Mouse (Mus musculus) forebrain, embryonic 14.5 days (tissue): ENCODE measurements around the gene Robo4. TPM values are rescaled to one million over a fixed set of nuclear protein-coding genes. Genes with fewer than 3 reads are reported as not detected.

Experiments
- polyA plus RNA-seq: library from polyadenylated mRNA; unstranded; fragments of >200 nt; fragmentation: Nextera tagmentation; extraction: Ambion mirVana; gene quantifications from 2 replicates; pipeline ENCODE4 v1.2.1, GENCODE M21; 2014

The Robo4 gene
- polyA plus RNA-seq, 1 experiment from 2014 or later = 3.3 TPM

Other genes starting within 250 kb of the Robo4 start
- 11.0 and 13.9 TPM in 2 replicates for gene Tmem218, start 193.7 kb upstream of the Robo4 start, polyA plus RNA-seq
- 0.88 and 1.1 TPM in 2 replicates for gene Slc37a2, start 146.2 kb upstream of the Robo4 start, polyA plus RNA-seq
- 5.3 and 7.1 TPM in 2 replicates for gene Ccdc15, start 53.5 kb upstream of the Robo4 start, polyA plus RNA-seq
- gene Hepacam, start 34.5 kb upstream of the Robo4 start, polyA plus RNA-seq = 1.9 and 4.5 TPM in 2 replicates
- gene Robo3, start 31.3 kb downstream of the Robo4 start, polyA plus RNA-seq = 2.5 and 2.6 TPM in 2 replicates
- 29.2 and 33.6 TPM in 2 replicates for gene Msantd2, start 87.4 kb downstream of the Robo4 start, polyA plus RNA-seq
- gene Esam, start 126.2 kb downstream of the Robo4 start, polyA plus RNA-seq = 32.9 and 44.0 TPM in 2 replicates
- 0.82 TPM in 1 of 2 replicates, not detected in the other for gene Vsig2, start 137.4 kb downstream of the Robo4 start, polyA plus RNA-seq
- 7.4 and 14.8 TPM in 2 replicates for gene Nrgn, start 151.0 kb downstream of the Robo4 start, polyA plus RNA-seq
- gene Siae, start 153.8 kb downstream of the Robo4 start, polyA plus RNA-seq = 8.5 and 10.5 TPM in 2 replicates
- gene Spa17, start 211.8 kb downstream of the Robo4 start, polyA plus RNA-seq = 11.0 and 12.6 TPM in 2 replicates